Mouse (Mus musculus) small intestine, adult 2 months (tissue): ENCODE results near the gene Pradc1.

Source experiments
- CTCF ChIP-seq: fragments of 200-500 bp; IDR thresholded peaks from 2 replicates; pipeline ENCODE4 v1.5.1; 2012; ENCODE audit warnings: low read depth, mild to moderate bottlenecking, control low read depth, inconsistent platforms, low read length, moderate library complexity, mixed read lengths; ENCODE audit not compliant: insufficient replicate concordance, insufficient read length; ENCODE audit errors: extremely low read depth
- POLR2A ChIP-seq: fragments of 200-500 bp; IDR thresholded peaks from 2 replicates; pipeline ENCODE4 v1.6.1; 2012; ENCODE audit warnings: low read depth, mild to moderate bottlenecking, control low read depth, inconsistent platforms, low read length, moderate library complexity

DNA sequence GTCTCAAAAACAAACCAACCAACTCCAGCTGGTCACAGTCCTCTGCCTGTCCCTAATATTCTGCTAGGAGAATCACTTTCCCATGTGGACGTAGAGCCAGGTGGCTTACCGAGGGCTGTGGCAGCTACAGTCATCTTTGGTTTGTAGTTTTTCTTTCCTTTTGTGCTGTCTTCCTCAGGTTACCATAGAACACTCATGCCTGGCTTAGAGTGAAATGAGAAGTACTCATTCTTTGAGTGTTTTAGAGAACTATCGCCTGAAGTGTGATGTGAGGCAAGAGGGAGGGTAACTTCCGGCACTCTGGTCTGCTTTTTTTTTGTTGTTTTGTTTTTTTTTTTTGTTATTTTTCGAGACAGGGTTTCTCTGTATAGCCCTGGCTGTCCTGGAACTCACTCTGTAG is 17.9 kb downstream of the Pradc1 start:
- TF ChIP-seq CTCF (no peak), POLR2A (no peak)
